Mouse (Mus musculus): ENCODE data around the gene Cbln1. TPM values are rescaled to one million over a fixed set of nuclear protein-coding genes. Genes with fewer than 3 reads are reported as not detected.

The Cbln1 gene
- total and polyA plus RNA-seq, 3 experiments = not detected

DNA sequence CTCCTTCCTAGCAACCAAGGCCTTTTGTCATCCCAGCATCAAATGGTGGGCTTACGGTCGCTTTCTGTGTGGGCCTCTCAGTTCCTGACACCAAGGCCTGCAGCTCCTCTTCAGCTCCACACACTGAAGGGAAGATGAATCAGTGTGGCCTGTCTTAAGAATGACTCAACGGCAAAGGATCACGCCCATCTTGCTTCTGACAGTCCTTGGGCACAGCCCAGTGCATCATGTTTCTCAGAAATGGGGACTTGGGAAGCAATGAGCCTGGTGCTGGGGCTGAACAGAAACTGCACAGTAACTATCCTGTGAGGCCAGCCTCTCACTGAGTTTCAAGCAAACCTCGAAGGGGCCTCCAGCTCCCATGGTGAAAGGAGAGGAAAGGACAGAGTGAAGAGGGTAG lies 47.7 kb downstream of the Cbln1 start:
- Histone ChIP-seq H3K4me3 (replicated peaks in 1 of 3; ENCODE audit: low read depth in 2 of 3, low read length in 2 of 3, poor library complexity in 1 of 3) (no peak overlapping the region), H3K79me2 (replicated peaks; ENCODE audit: control insufficient read depth, extremely low read depth, insufficient read depth, poor library complexity, severe bottlenecking) (no peaks in the 10 kb centered on the region), H3K36me3 (replicated peaks in 1 of 2; ENCODE audit: control insufficient read depth in 1 of 2, insufficient read depth in 1 of 2, low read length in 1 of 2) (no peaks in the 10 kb centered on the region), H3K27me3 (replicated peaks) (peaks cover 29% of the 10 kb centered on the region), H3K4me2 (ENCODE audit: insufficient read depth, low read depth, poor library complexity, severe bottlenecking) (no peak overlapping the region), H3K9ac (ENCODE audit: insufficient read depth, low read depth) (no peak overlapping the region), H3K9me3 (replicated peaks; ENCODE audit: low read length) (no peaks in the 10 kb centered on the region), H3K4me1 (ENCODE audit: control insufficient read depth in 1 of 2, insufficient read depth in 2 of 2) (no peaks in the 10 kb centered on the region), H3K27ac (ENCODE audit: insufficient read depth, low read depth) (no peak overlapping the region)
- TF ChIP-seq RCOR1 (conservative IDR thresholded peaks at IDR 0.05; ENCODE audit: low read depth, low read length) = no peak
- TF ChIP-seq RAD21 (IDR thresholded peaks at IDR 0.05; ENCODE audit: low read depth, low read length) = no peak
- TF ChIP-seq CHD1 (IDR thresholded peaks at IDR 0.05; ENCODE audit: low read depth, low read length) = no peak
- no peak for TF ChIP-seq ETS1 (conservative IDR thresholded peaks at IDR 0.05; ENCODE audit: low read depth, low read length)
- TF ChIP-seq GABPA (IDR thresholded peaks at IDR 0.05; ENCODE audit: insufficient replicate concordance, low read depth, low read length) = no peak
- TF ChIP-seq E2F4 (IDR thresholded peaks at IDR 0.05; ENCODE audit: insufficient replicate concordance, low read depth, low read length) = no peak
- TF ChIP-seq PAX5 (IDR thresholded peaks at IDR 0.05; ENCODE audit: low read length) = no peak
- no peak for TF ChIP-seq HCFC1 (IDR thresholded peaks at IDR 0.05; ENCODE audit: low read depth, low read length)
- in situ Hi-C loops (cut with MboI; ENCODE audit: low pct_ligation_motif_present, low pct_unique_long_range_greater_than_20kb, low sequenced_read_pairs) (no loop called here), dilution Hi-C loops (cut with MboI; ENCODE audit: extremely low pct_ligation_motif_present, extremely low pct_unique_long_range_greater_than_20kb, low sequenced_read_pairs) (no loop called here)
- no peak for DNase-seq (ENCODE audit: extremely low read depth)

- no peak overlapping the region for H3K4me2 ChIP-seq (ENCODE audit: insufficient read depth, low read depth, poor library complexity, severe bottlenecking)
- H3K36me3 ChIP-seq (replicated peaks in 1 of 2; ENCODE audit: control insufficient read depth in 1 of 2, insufficient read depth in 1 of 2, low read length in 1 of 2) = no peaks in the 10 kb centered on the region
- in situ Hi-C loops (cut with MboI; ENCODE audit: low pct_ligation_motif_present, low pct_unique_long_range_greater_than_20kb, low sequenced_read_pairs) = no loop called here
- H3K9me3 ChIP-seq (replicated peaks; ENCODE audit: low read length) = no peaks in the 10 kb centered on the region
- DNase-seq (ENCODE audit: extremely low read depth) = no peak
- no peak overlapping the region for H3K4me3 ChIP-seq (replicated peaks in 1 of 3; ENCODE audit: low read depth in 2 of 3, low read length in 2 of 3, poor library complexity in 1 of 3)
- H3K79me2 ChIP-seq (replicated peaks; ENCODE audit: control insufficient read depth, extremely low read depth, insufficient read depth, poor library complexity, severe bottlenecking) = no peaks in the 10 kb centered on the region
- no peak overlapping the region for H3K27ac ChIP-seq (ENCODE audit: insufficient read depth, low read depth)
- no peaks in the 10 kb centered on the region for H3K4me1 ChIP-seq (ENCODE audit: control insufficient read depth in 1 of 2, insufficient read depth in 2 of 2)
- peaks cover 37% of the 10 kb centered on the region for H3K27me3 ChIP-seq (replicated peaks)
- dilution Hi-C loops (cut with MboI; ENCODE audit: extremely low pct_ligation_motif_present, extremely low pct_unique_long_range_greater_than_20kb, low sequenced_read_pairs) = no loop called here
- H3K9ac ChIP-seq (ENCODE audit: insufficient read depth, low read depth) = no peak overlapping the region
- no peak for TF ChIP-seq GABPA (IDR thresholded peaks at IDR 0.05; ENCODE audit: insufficient replicate concordance, low read depth, low read length)
- TF ChIP-seq CHD2 (IDR thresholded peaks at IDR 0.05; ENCODE audit: low read length) = no peak
- no peak for TF ChIP-seq BHLHE40 (IDR thresholded peaks at IDR 0.05; ENCODE audit: low read depth, low read length)
- no peak for TF ChIP-seq PAX5 (IDR thresholded peaks at IDR 0.05; ENCODE audit: low read length)
- no peak for TF ChIP-seq SMC3 (IDR thresholded peaks at IDR 0.05; ENCODE audit: low read depth, low read length)
- no peak for TF ChIP-seq KAT2A (IDR thresholded peaks at IDR 0.05; ENCODE audit: insufficient replicate concordance, low read length)
- TF ChIP-seq SIN3A (IDR thresholded peaks at IDR 0.05; ENCODE audit: low read length) = no peak
- TF ChIP-seq ZMIZ1 (IDR thresholded peaks at IDR 0.05; ENCODE audit: low read depth, low read length) = no peak
- TF ChIP-seq RAD21 (IDR thresholded peaks at IDR 0.05; ENCODE audit: low read depth, low read length) = no peak
- no peak for TF ChIP-seq MYC (IDR thresholded peaks at IDR 0.05; ENCODE audit: low read depth, low read length)
- TF ChIP-seq USF1 (IDR thresholded peaks at IDR 0.05; ENCODE audit: low read depth, low read length) = no peak
- no peak for TF ChIP-seq MEF2A (IDR thresholded peaks at IDR 0.05; ENCODE audit: borderline replicate concordance, low read depth, low read length)
- TF ChIP-seq ELF1 (IDR thresholded peaks at IDR 0.05; ENCODE audit: low read depth, low read length) = no peak
- no peak for TF ChIP-seq NELFE (IDR thresholded peaks at IDR 0.05; ENCODE audit: low read depth, low read length)
- no peak for TF ChIP-seq TBP (conservative IDR thresholded peaks at IDR 0.05; ENCODE audit: low read depth, low read length)
- no peak for TF ChIP-seq MAX (IDR thresholded peaks at IDR 0.05; ENCODE audit: low read length)
- TF ChIP-seq RCOR1 (conservative IDR thresholded peaks at IDR 0.05; ENCODE audit: low read depth, low read length) = no peak
Measured at GRCm38 (mm10) chr8:87421697-87422096, 50.7 kb downstream of the Cbln1 start.

Other genes starting within 250 kb of the Cbln1 start
- not detected in 2 replicates for gene 4933402J07Rik, start 91.2 kb upstream of the Cbln1 start, total RNA-seq (2012; rRNA removed)
- gene 4933402J07Rik, start 91.2 kb upstream of the Cbln1 start, total RNA-seq (2014; rRNA removed) = not detected in 2 replicates
- not detected in 2 replicates for gene 4933402J07Rik, start 91.2 kb upstream of the Cbln1 start, polyA plus RNA-seq (2012; ENCODE audit: insufficient read length, low read depth)